Comparison of ENCODE assay signal across 12 mouse cellular contexts in the genomic region with DNA sequence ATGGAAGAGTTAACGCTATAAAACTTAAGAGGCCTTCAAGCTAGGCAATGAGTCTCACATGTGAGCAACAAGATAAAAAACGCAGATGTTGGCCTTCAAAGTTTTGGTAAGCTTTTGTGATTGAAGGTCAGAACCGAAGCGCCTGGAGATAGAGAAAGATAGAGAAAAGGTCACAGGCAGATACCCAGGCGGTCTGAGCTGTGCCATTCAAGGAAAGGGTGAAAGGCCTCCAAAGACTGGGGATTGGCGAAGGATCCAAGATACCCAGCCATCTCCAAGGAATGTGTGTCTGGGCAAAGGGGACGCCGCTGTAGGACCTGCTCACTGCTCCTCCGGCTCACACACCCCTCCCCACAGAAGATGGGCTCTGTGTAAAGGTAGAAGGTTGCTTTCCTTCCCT. TPM values are rescaled to one million over a fixed set of nuclear protein-coding genes. Genes with fewer than 3 reads are reported as not detected.
DNase-seq lines count a peak whose midpoint lies in the region; ATAC-seq lines count a peak whose summit lies in the region.
"Had no signal": no experiment of that assay in that cellular context is flagged by ENCODE, and none has a peak within 500 bp of the region (broad histone marks: within the 10 kb centered on the region; RNA-seq: fewer than 3 reads in every experiment).

No protein-coding gene starts in this region.

- no peaks in the 10 kb centered on the region for H3K27me3 ChIP-seq in heart, embryonic 14.5 days (ENCODE audit: control insufficient read depth, insufficient read depth, low read length)
- H3K27me3 ChIP-seq in intestine, embryonic 16.5 days (replicated peaks; ENCODE audit: control insufficient read depth, insufficient read depth, low read length): no peaks in the 10 kb centered on the region
- no peaks in the 10 kb centered on the region for H3K27me3 ChIP-seq in stomach, embryonic 16.5 days (ENCODE audit: control insufficient read depth, insufficient read depth, low read length)

- intact Hi-C loops in heart, postnatal 25 days (cut with DNase I): loop anchor here (10.0 kb wide), 2 partner anchors 320 to 350 kb away; partner anchors contain the start of genes Hspb9 and Kat2a

- no peak overlapping the region for H3K4me2 ChIP-seq in heart, embryonic 14.5 days (ENCODE audit: low read length)
- H3K4me2 ChIP-seq in intestine, embryonic 16.5 days (ENCODE audit: low read depth, low read length): no peak overlapping the region
- H3K4me2 ChIP-seq in stomach, embryonic 16.5 days (ENCODE audit: low read depth, low read length): no peak overlapping the region
- H3K4me2 ChIP-seq: limb, embryonic 12.5 days had no signal

- ATAC-seq in heart, embryonic 14.5 days (ENCODE audit: insufficient number of reproducible peaks, insufficient read depth, low FRiP score, low read depth): no peak
- no peak for ATAC-seq in intestine, embryonic 16.5 days
- no peak for ATAC-seq in stomach, embryonic 16.5 days (ENCODE audit: insufficient read depth, low FRiP score)
- ATAC-seq: forebrain, postnatal 0 days had no signal

- peak overlapping the region; percentile 91 to 99 for H3K27ac ChIP-seq in heart, embryonic 14.5 days (replicated peaks in 1 of 2; ENCODE audit: control insufficient read depth in 1 of 2, insufficient read depth in 1 of 2, low read depth in 2 of 2, low read length in 2 of 2)
- peak overlapping the region; percentile 99; the same call in 1 of the 2 replicates for H3K27ac ChIP-seq in intestine, embryonic 16.5 days (ENCODE audit: low read length)
- H3K27ac ChIP-seq in stomach, embryonic 16.5 days (ENCODE audit: low read length): peak overlapping the region; percentile 81; the same call in 1 of the 2 replicates

- H3K4me3 ChIP-seq in heart, embryonic 14.5 days (ENCODE audit: control insufficient read depth in 1 of 2, insufficient read depth in 1 of 2, low read depth in 1 of 2, low read length in 2 of 2): no peak overlapping the region
- no peak overlapping the region for H3K4me3 ChIP-seq in intestine, embryonic 16.5 days (ENCODE audit: low read length)
- no peak overlapping the region for H3K4me3 ChIP-seq in stomach, embryonic 16.5 days (replicated peaks; ENCODE audit: low read length)
- H3K4me3 ChIP-seq: limb, embryonic 12.5 days had no signal

- no peak overlapping the region for H3K9ac ChIP-seq in heart, embryonic 14.5 days (ENCODE audit: low read length)
- H3K9ac ChIP-seq in intestine, embryonic 16.5 days (ENCODE audit: low read depth, low read length): no peak overlapping the region
- no peak overlapping the region for H3K9ac ChIP-seq in stomach, embryonic 16.5 days (ENCODE audit: low read length)
- H3K9ac ChIP-seq: forebrain, postnatal 0 days; limb, embryonic 12.5 days had no signal

- peaks cover 56 to 67% of the 10 kb centered on the region in 2 experiments for H3K4me1 ChIP-seq in heart, embryonic 14.5 days (ENCODE audit: control insufficient read depth in 2 of 2, insufficient read depth in 2 of 2, low read length in 2 of 2)
- H3K4me1 ChIP-seq in intestine, embryonic 16.5 days (ENCODE audit: control insufficient read depth, insufficient read depth, low read length): peaks cover 51% of the 10 kb centered on the region
- H3K4me1 ChIP-seq in stomach, embryonic 16.5 days (ENCODE audit: control insufficient read depth, insufficient read depth, low read length): peaks cover 63% of the 10 kb centered on the region

- no peak for DNase-seq in heart, postnatal 25 days (ENCODE audit: low spot score)
- DNase-seq in ovary, adult 18-20 months (ENCODE audit: low spot score): peak; percentile 77
- no peak for DNase-seq in ovary, postnatal 14 days (ENCODE audit: low spot score)
- DNase-seq in left cerebral cortex, adult 18-20 months (ENCODE audit: low spot score in 2 of 2): no peak
- DNase-seq: forebrain, postnatal 0 days; gastrocnemius, postnatal 36 days; kidney, postnatal 36 days; right cerebral cortex, postnatal 14 days had no signal

- H3K36me3 ChIP-seq in heart, embryonic 14.5 days (ENCODE audit: control insufficient read depth, insufficient read depth, low read length): peaks cover 12% of the 10 kb centered on the region; the same call in 1 of the 2 replicates
- no peaks in the 10 kb centered on the region for H3K36me3 ChIP-seq in intestine, embryonic 16.5 days (ENCODE audit: control insufficient read depth, insufficient read depth, low read length)
- H3K36me3 ChIP-seq in stomach, embryonic 16.5 days (ENCODE audit: control insufficient read depth, insufficient read depth, low read length): no peaks in the 10 kb centered on the region

- 78% methylated on average over 9 of the region's 9 CpGs for WGBS in heart, embryonic 14.5 days
- 90% methylated on average over 9 of the region's 9 CpGs for WGBS in intestine, embryonic 16.5 days
- WGBS in stomach, embryonic 16.5 days: 84% methylated on average over 9 of the region's 9 CpGs

- H3K9me3 ChIP-seq in heart, embryonic 14.5 days (ENCODE audit: control insufficient read depth, low read length): no peaks in the 10 kb centered on the region
- H3K9me3 ChIP-seq in intestine, embryonic 16.5 days (ENCODE audit: control insufficient read depth, low read length): no peaks in the 10 kb centered on the region
- H3K9me3 ChIP-seq in stomach, embryonic 16.5 days (replicated peaks; ENCODE audit: control insufficient read depth, low read length): no peaks in the 10 kb centered on the region
- H3K9me3 ChIP-seq: limb, embryonic 12.5 days had no signal

RNA-seq across cellular contexts. Expression of gene Naglu, which starts 4.8 kb away (rescaled TPM):
- polyA plus RNA-seq in heart, embryonic 14.5 days (2014; fragmentation: Nextera tagmentation; extraction: Ambion mirVana): 12.5 and 13.0 TPM in 2 replicates
- total RNA-seq in heart, postnatal 25 days (2021): 1 to 10 TPM; 8.0 to 8.7 TPM
- polyA plus RNA-seq in intestine, embryonic 16.5 days (2015; fragmentation: Nextera tagmentation; extraction: Ambion mirVana): 14.7 and 18.2 TPM in 2 replicates
- polyA plus RNA-seq in stomach, embryonic 16.5 days (2015; fragmentation: Nextera tagmentation; extraction: Ambion mirVana): 17.0 and 17.2 TPM in 2 replicates
- 1 to 10 TPM; 7.0 to 7.9 TPM for total RNA-seq in left cerebral cortex, adult 18-20 months (2021)

RNA-seq across cellular contexts. Expression of gene Hsd17b1, which starts 13.2 kb away (rescaled TPM):
- polyA plus RNA-seq in heart, embryonic 14.5 days (2014; fragmentation: Nextera tagmentation; extraction: Ambion mirVana): 0.30 TPM in 1 of 2 replicates, not detected in the other
- under 1 TPM; 0.55 to 0.64 TPM for total RNA-seq in heart, postnatal 25 days (2021)
- 0.10 and 0.16 TPM in 2 replicates for polyA plus RNA-seq in intestine, embryonic 16.5 days (2015; fragmentation: Nextera tagmentation; extraction: Ambion mirVana)
- 0.30 TPM in 1 of 2 replicates, not detected in the other for polyA plus RNA-seq in stomach, embryonic 16.5 days (2015; fragmentation: Nextera tagmentation; extraction: Ambion mirVana)
- under 1 TPM; 0.59 to 0.91 TPM for total RNA-seq in left cerebral cortex, adult 18-20 months (2021)
- total RNA-seq: gastrocnemius, postnatal 36 days had no signal
- polyA plus RNA-seq: forebrain, postnatal 0 days; limb, embryonic 12.5 days had no signal

RNA-seq across cellular contexts. Expression of gene Coasy, which starts 17.4 kb away (rescaled TPM):
- 27.4 and 31.4 TPM in 2 replicates for polyA plus RNA-seq in heart, embryonic 14.5 days (2014; fragmentation: Nextera tagmentation; extraction: Ambion mirVana)
- 10 to 100 TPM; 15.8 to 17.1 TPM for total RNA-seq in heart, postnatal 25 days (2021)
- 44.4 and 47.1 TPM in 2 replicates for polyA plus RNA-seq in intestine, embryonic 16.5 days (2015; fragmentation: Nextera tagmentation; extraction: Ambion mirVana)
- polyA plus RNA-seq in stomach, embryonic 16.5 days (2015; fragmentation: Nextera tagmentation; extraction: Ambion mirVana): 38.9 and 41.8 TPM in 2 replicates
- total RNA-seq in left cerebral cortex, adult 18-20 months (2021): 10 to 100 TPM; 22.5 to 24.6 TPM

RNA-seq across cellular contexts. Expression of gene Mlx, which starts 22.1 kb away (rescaled TPM):
- polyA plus RNA-seq in heart, embryonic 14.5 days (2014; fragmentation: Nextera tagmentation; extraction: Ambion mirVana): 32.4 and 35.7 TPM in 2 replicates
- total RNA-seq in heart, postnatal 25 days (2021): 10 to 100 TPM; 19.1 to 21.4 TPM
- polyA plus RNA-seq in intestine, embryonic 16.5 days (2015; fragmentation: Nextera tagmentation; extraction: Ambion mirVana): 78.6 and 87.5 TPM in 2 replicates
- 57.4 and 60.5 TPM in 2 replicates for polyA plus RNA-seq in stomach, embryonic 16.5 days (2015; fragmentation: Nextera tagmentation; extraction: Ambion mirVana)
- 10 to 100 TPM; 39.5 to 46.6 TPM for total RNA-seq in left cerebral cortex, adult 18-20 months (2021)

RNA-seq across cellular contexts. Expression of gene Psmc3ip, which starts 30.2 kb away (rescaled TPM):
- polyA plus RNA-seq in heart, embryonic 14.5 days (2014; fragmentation: Nextera tagmentation; extraction: Ambion mirVana): 22.8 and 22.9 TPM in 2 replicates
- 1 to 10 TPM; 3.1 TPM for total RNA-seq in heart, postnatal 25 days (2021)
- 15.0 and 18.1 TPM in 2 replicates for polyA plus RNA-seq in intestine, embryonic 16.5 days (2015; fragmentation: Nextera tagmentation; extraction: Ambion mirVana)
- polyA plus RNA-seq in stomach, embryonic 16.5 days (2015; fragmentation: Nextera tagmentation; extraction: Ambion mirVana): 21.4 and 23.4 TPM in 2 replicates
- total RNA-seq in left cerebral cortex, adult 18-20 months (2021): 1 to 10 TPM; 3.0 to 3.6 TPM
